Mouse (Mus musculus) midbrain, embryonic 12.5 days (tissue): ENCODE results near the gene Cyp2d10. TPM values are rescaled to one million over a fixed set of nuclear protein-coding genes. Genes with fewer than 3 reads are reported as not detected.

Experiments
- ATAC-seq: fragments of 200-750 bp; cut with Nextera tagmentation; 2 replicates; pipeline ENCODE4 v1.8.0; 2017; ENCODE audit warnings: low read depth, moderate TSS enrichment, moderate library complexity; ENCODE audit not compliant: low FRiP score
- H3K27ac ChIP-seq: fragments of 300-500 bp; sonication (generic); replicated peaks from 2 replicates; pipeline ENCODE4 v1.5.1; 2016; ENCODE audit warnings: mild to moderate bottlenecking
- H3K27me3 ChIP-seq: fragments of 300-500 bp; sonication (generic); 2 replicates; pipeline ENCODE4 v1.6.1; 2016; ENCODE audit warnings: mild to moderate bottlenecking
- H3K36me3 ChIP-seq: fragments of 300-500 bp; sonication (generic); 2 replicates; pipeline ENCODE4 v1.6.1; 2016
- H3K4me1 ChIP-seq: fragments of 300-500 bp; sonication (generic); 2 replicates; pipeline ENCODE4 v1.6.1; 2016
- H3K4me2 ChIP-seq: fragments of 300-500 bp; sonication (generic); replicated peaks from 2 replicates; pipeline ENCODE4 v1.6.1; 2016; ENCODE audit warnings: mild to moderate bottlenecking, moderate library complexity
- H3K4me3 ChIP-seq: fragments of 300-500 bp; sonication (generic); 2 replicates; pipeline ENCODE4 v1.5.1; 2016; ENCODE audit warnings: mild to moderate bottlenecking
- H3K9ac ChIP-seq: fragments of 300-500 bp; sonication (generic); replicated peaks from 2 replicates; pipeline ENCODE4 v1.6.1; 2016; ENCODE audit warnings: mild to moderate bottlenecking, moderate library complexity
- H3K9me3 ChIP-seq: fragments of 300-500 bp; sonication (generic); 2 replicates; pipeline ENCODE4 v1.6.1; 2016; ENCODE audit warnings: mild to moderate bottlenecking
- WGBS: fragments of 180-500 bp; shearing (Covaris S2); methylation state at CpG from one replicate; pipeline ENCODE4 v1.1.7; 2016; 5-methylcytosine and 5-hydroxymethylcytosine counted together
- microRNA-seq: library from miRNA; unstranded; fragments of <30 nt; microRNA quantifications from one replicate; pipeline ENCODE4, GENCODE M21; 2017
- polyA plus RNA-seq: library from polyadenylated mRNA; unstranded; fragments of >200 nt; fragmentation: Nextera tagmentation; extraction: Ambion mirVana; gene quantifications from 2 replicates; pipeline ENCODE4 v1.2.1, GENCODE M21; 2016

Cyp2d10 gene
- polyA plus RNA-seq, 1 experiment from 2014 or later = not detected

DNA sequence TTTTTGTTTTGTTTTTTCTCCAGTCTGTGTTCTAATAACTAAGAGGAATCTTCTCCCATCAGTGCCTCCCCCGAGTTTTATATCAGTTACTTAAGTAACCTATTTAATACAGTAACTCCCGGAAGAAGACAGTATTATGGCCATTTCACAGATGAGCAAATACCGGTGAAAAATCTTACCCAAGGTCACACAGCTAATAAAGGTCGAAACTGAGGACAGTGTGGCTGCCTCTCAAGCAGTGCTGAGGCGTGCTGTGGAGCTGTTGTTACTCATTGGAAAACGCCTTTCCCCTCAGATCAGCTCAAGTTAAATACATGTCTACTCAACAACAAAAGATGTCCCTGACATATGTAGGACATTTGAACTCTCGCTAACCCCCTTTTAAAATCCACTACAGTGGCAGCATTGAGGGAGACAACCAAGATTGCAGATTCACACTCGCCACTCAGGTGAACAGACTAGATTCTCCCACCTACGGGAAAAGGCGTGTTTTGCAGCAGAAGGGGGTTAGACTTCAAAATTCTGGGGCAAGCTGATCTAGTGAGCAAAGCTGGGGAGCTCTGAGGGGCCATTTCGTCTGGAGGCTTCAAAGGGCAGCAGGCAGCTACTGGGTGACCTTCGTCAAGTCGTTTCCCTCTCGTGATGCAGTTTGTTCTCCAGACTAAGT is 53.8 kb downstream of the Cyp2d10 start:
- Histone ChIP-seq H3K4me2 (peak overlapping the region; percentile 72), H3K4me3 (peak overlapping the region; percentile 84), H3K36me3 (peaks cover 30% of the 10 kb centered on the region), H3K9ac (peak overlapping the region; percentile 86), H3K9me3 (no peaks in the 10 kb centered on the region), H3K27ac (peak overlapping the region; percentile 83; the same call in 1 of the 2 replicates), H3K4me1 (peaks cover 21% of the 10 kb centered on the region), H3K27me3 (no peaks in the 10 kb centered on the region)
- no peak for ATAC-seq
- WGBS = 35% methylated on average over 14 of the region's 14 CpGs

Small RNAs within 50 kb of the gene (microRNA-seq; reads per million reads assigned to microRNA genes)
- not detected for gene Gm25990
- gene Gm27331 = not detected
- gene Gm27622 = not detected
- not detected for gene Mir7684

Other genes starting within 250 kb of the Cyp2d10 start
- gene Shisa8, start 194.4 kb downstream of the Cyp2d10 start, polyA plus RNA-seq = 0.73 and 0.80 TPM in 2 replicates
- gene Tnfrsf13c, start 182.8 kb downstream of the Cyp2d10 start, polyA plus RNA-seq = 0.37 TPM in 1 of 2 replicates, not detected in the other
- 60.1 and 61.9 TPM in 2 replicates for gene Cenpm, start 162.4 kb downstream of the Cyp2d10 start, polyA plus RNA-seq
- gene 1500009C09Rik, start 154.8 kb downstream of the Cyp2d10 start, polyA plus RNA-seq = 2.6 and 3.3 TPM in 2 replicates
- gene Sept3, start 132.3 kb downstream of the Cyp2d10 start, polyA plus RNA-seq = 237 and 291 TPM in 2 replicates
- gene Wbp2nl, start 108.2 kb downstream of the Cyp2d10 start, polyA plus RNA-seq = 0.13 TPM in 1 of 2 replicates, not detected in the other
- gene Naga, start 68.3 kb downstream of the Cyp2d10 start, polyA plus RNA-seq = 24.0 and 24.9 TPM in 2 replicates
- gene Pheta2, start 68.3 kb downstream of the Cyp2d10 start, polyA plus RNA-seq = 3.3 and 4.1 TPM in 2 replicates
- 248 and 261 TPM in 2 replicates for gene Smdt1, start 68.2 kb downstream of the Cyp2d10 start, polyA plus RNA-seq
- gene Ndufa6, start 52.9 kb downstream of the Cyp2d10 start, polyA plus RNA-seq = 277 and 315 TPM in 2 replicates
- gene Cyp2d22, start 26.9 kb downstream of the Cyp2d10 start, polyA plus RNA-seq = 2.3 and 2.8 TPM in 2 replicates
- gene Cyp2d11, start 13.2 kb downstream of the Cyp2d10 start, polyA plus RNA-seq = not detected in 2 replicates
- gene Cyp2d9, start 26.2 kb upstream of the Cyp2d10 start, polyA plus RNA-seq = not detected in 2 replicates
- gene Cyp2d12, start 147.9 kb upstream of the Cyp2d10 start, polyA plus RNA-seq = not detected in 2 replicates
- not detected in 2 replicates for gene Cyp2d34, start 213.8 kb upstream of the Cyp2d10 start, polyA plus RNA-seq